Mouse (Mus musculus): ENCODE data around the gene Dusp23.

Dusp23 gene

GRCm38 (mm10) chr1:172619235-172619634 is 13.5 kb downstream of the Dusp23 start:
- DNase-seq = peak; percentile 48 to 65

DNA sequence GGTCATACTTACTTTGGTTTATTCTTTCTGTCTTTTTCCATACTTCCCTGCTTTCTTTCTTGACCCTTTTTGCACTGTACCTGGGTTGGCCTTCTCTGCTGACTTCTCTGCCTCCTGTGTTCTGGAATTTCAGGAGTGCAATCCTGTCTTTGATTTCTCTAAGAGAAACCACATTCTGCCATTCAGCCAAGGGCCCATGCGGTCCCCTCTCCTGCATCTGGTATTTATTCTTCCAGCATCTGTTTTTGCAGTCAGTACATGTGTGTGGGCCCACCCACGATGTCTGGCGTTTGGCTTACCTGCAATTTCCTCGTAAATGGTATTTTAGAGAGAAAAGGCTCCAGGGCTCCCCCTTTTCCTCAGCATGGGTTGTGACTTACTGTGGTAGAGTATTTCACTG is 14.6 kb downstream of the Dusp23 start:
- DNase-seq = no peak

DNA sequence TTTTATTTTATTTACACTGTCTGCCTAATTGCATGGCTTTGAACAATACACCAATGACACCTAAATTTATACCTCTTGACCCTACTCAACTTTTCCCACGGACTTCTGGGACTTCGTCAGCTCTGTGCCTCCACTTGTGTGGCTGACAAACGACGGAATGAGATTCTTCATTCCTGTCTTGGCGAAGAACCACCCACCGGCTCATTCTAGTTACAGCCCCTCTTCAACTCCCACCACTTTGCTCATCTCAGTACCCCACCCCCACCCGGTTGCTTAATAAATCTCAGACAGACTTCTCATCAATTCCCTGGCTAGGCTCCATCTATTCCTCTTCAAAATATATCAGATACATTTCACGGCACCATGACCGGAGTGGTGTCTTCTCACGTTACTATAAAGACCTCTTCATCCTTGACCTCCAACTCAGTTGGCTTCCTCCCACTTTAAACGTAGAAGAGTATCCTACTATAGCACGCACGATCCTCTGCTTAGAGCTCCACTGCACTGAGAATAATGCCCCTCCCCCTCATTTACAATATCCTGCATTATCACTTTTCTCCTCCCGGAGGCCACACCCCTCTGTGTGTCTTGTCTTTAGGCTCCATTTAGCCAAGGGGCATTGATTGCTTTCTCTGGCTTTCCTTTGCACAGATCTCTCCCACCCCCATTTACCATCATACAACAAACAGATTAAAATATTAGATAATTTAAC is 15.2 kb downstream of the Dusp23 start:
- no peak for DNase-seq

- DNase-seq = no peak
Measured at GRCm38 (mm10) chr1:172616537-172617300, 16.0 kb downstream of the Dusp23 start.

- no peak for DNase-seq
Measured at GRCm38 (mm10) chr1:172615412-172615811, 17.4 kb downstream of the Dusp23 start.

- no peak for DNase-seq
Measured at GRCm38 (mm10) chr1:172614654-172615053, 18.1 kb downstream of the Dusp23 start.

DNA sequence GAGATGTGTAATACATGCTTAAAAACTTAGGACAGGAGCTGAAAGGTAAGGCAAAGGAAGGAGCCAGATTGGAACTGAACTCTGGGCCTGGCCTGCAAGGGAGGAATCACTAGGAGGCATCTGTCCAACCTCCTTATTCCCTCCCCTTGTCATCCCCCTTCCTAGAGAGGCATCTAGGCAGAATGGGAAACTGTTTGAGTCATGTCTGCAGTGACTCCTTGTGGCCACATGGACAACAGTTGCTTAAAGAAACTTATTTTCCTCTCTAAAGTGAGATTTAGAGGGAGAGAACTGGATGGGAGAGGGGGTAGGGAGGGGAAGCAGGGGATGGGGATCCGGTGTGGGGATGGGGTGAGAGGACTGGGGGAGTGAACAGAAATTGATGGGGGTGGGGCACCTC is 20.0 kb downstream of the Dusp23 start:
- DNase-seq = no peak

DNA sequence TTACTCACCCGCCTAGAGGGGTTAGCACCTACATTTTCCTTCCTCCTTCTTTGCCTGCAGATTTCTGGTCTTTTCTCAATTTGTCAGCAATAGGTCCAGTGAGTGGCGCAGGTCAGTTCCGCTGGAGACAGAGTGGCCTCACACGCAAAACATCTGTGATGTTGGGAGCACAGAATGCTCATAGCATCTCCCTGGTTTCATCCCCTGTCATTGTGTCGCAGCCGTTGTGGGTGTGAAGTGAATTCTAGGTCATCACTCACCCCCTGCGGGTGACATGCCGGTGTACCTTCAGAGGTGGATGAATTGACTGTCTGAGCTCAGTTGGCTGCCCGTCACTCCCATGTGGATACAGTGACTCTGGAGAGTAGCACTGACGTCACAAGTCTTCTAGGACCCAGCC is 21.5 kb downstream of the Dusp23 start:
- no peak for DNase-seq

GRCm38 (mm10) chr1:172602326-172602725 is 30.4 kb downstream of the Dusp23 start, which contains the start of gene Fcrl6:
TSS of gene Fcrl6 (minus strand) at chr1:172602551.
- DNase-seq = no peak

- no peak for DNase-seq
Measured at GRCm38 (mm10) chr1:172594495-172594894, 38.3 kb downstream of the Dusp23 start.

DNA sequence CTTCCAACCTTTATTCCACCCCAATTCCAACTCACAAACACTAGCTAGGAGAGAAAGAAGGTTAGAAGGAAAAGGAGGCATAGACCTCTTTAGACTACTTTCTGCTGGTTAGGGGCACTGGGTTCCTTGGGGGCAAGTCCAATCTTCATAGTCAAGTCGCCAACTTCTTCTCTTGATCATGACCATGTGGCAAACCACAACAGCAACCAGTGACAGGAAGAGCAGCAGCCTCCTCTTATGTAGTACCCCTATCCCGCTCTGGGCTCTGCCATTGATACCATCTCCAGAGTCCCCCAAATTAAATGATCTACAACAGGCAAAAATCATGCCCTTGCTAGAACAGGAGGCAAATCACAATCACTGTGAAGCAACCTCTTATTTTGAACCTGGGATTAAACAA is 38.8 kb downstream of the Dusp23 start:
- DNase-seq = no peak

- no peak for DNase-seq
Measured at GRCm38 (mm10) chr1:172593321-172593720, 39.4 kb downstream of the Dusp23 start.

GRCm38 (mm10) chr1:172590385-172590784 is 42.4 kb downstream of the Dusp23 start, which contains the start of gene Slamf8:
TSS of gene Slamf8 (minus strand) at chr1:172590568.
- DNase-seq = no peak

GRCm38 (mm10) chr1:172585612-172586567 is 46.9 kb downstream of the Dusp23 start:
- DNase-seq = no peak

GRCm38 (mm10) chr1:172585026-172585425 is 47.7 kb downstream of the Dusp23 start:
- DNase-seq = no peak

- DNase-seq = no peak
Measured at GRCm38 (mm10) chr1:172584271-172584670, 48.5 kb downstream of the Dusp23 start.

DNA sequence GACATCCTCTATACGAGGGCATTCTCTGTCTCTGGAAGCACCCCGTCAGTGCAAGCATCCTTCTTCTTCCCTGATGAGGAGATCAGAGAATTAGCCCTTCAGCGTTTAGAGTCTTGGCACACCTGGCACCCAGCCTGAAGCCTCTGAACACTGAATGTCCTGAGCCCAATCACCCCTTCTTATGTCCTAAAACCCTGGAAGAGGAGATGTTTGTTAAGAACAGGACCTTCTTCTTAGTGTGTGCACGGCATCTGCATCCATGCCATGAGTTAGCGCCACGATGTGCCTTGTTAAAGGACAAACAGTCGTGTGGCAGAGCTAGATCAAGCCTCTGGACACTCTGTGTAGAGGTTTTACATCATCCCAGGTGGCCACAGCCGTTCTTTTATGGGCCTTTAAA is 50.3 kb downstream of the Dusp23 start:
- no peak for DNase-seq

Measured in thymus, postnatal 36 days (tissue).